Mouse (Mus musculus) ES-Bruce4 (cell line): ENCODE results near the gene Ptar1. TPM values are rescaled to one million over a fixed set of nuclear protein-coding genes. Genes with fewer than 3 reads are reported as not detected.
A peak's percentile ranks its signal among the peaks of the same experiment; 100 is the strongest.
"Not testable (repeated sequence)": the region's sequence is repeated elsewhere in the genome, so short reads cannot be mapped to it uniquely, and the experiment has no call there.

Source experiments
- H3K27ac ChIP-seq: 2 replicates; pipeline ENCODE4 v1.5.1; 2012; ENCODE audit warnings: low read length, inconsistent platforms; ENCODE audit not compliant: insufficient read depth
- H3K27me3 ChIP-seq: 2 replicates; pipeline ENCODE4 v1.6.1; 2012; ENCODE audit warnings: mild to moderate bottlenecking, low read length, inconsistent platforms; ENCODE audit not compliant: control insufficient read depth, poor library complexity, insufficient read depth, severe bottlenecking
- H3K36me3 ChIP-seq: 2 replicates; pipeline ENCODE4 v1.6.1; 2012; ENCODE audit warnings: inconsistent platforms, mild to moderate bottlenecking, low read length, moderate library complexity; ENCODE audit not compliant: control insufficient read depth, poor library complexity, insufficient read depth, severe bottlenecking
- H3K4me1 ChIP-seq: one replicate; pipeline ENCODE4 v1.8.1; 2011; ENCODE audit warnings: low read length; ENCODE audit not compliant: control insufficient read depth, insufficient read depth
- H3K4me3 ChIP-seq: 2 replicates; pipeline ENCODE4 v1.5.1; 2011; ENCODE audit warnings: low read depth, mild to moderate bottlenecking, low read length
- H3K9ac ChIP-seq: 2 replicates; pipeline ENCODE4 v1.6.1; 2012; ENCODE audit warnings: low read depth, mild to moderate bottlenecking, inconsistent platforms; ENCODE audit not compliant: poor library complexity, severe bottlenecking
- H3K9me3 ChIP-seq: replicated peaks from 2 replicates; pipeline ENCODE4 v1.6.1; 2012; ENCODE audit warnings: mild to moderate bottlenecking, low read length, inconsistent platforms; ENCODE audit not compliant: control insufficient read depth, poor library complexity, insufficient read depth, severe bottlenecking
- CTCF ChIP-seq: IDR thresholded peaks from one replicate; pipeline ENCODE4 v1.8.1; 2011; ENCODE audit warnings: low read depth, low read length
- EP300 ChIP-seq: IDR thresholded peaks from 2 replicates; pipeline ENCODE4 v1.6.1; 2011; ENCODE audit warnings: low read depth, low read length; ENCODE audit not compliant: insufficient read depth
- POLR2A ChIP-seq: IDR thresholded peaks from one replicate; pipeline ENCODE4 v1.8.1; 2011; ENCODE audit warnings: low read length; ENCODE audit not compliant: insufficient read depth
- polyA plus RNA-seq: library from polyadenylated mRNA; stranded (reverse); fragments of >200 nt; gene quantifications from 2 replicates; pipeline ENCODE4 v1.2.4, GENCODE M21; 2011; ENCODE audit warnings: low read depth; ENCODE audit not compliant: missing spikeins, insufficient read depth, insufficient read length

Ptar1 gene
- polyA plus RNA-seq, 1 experiment, result 43.9 TPM

DNA sequence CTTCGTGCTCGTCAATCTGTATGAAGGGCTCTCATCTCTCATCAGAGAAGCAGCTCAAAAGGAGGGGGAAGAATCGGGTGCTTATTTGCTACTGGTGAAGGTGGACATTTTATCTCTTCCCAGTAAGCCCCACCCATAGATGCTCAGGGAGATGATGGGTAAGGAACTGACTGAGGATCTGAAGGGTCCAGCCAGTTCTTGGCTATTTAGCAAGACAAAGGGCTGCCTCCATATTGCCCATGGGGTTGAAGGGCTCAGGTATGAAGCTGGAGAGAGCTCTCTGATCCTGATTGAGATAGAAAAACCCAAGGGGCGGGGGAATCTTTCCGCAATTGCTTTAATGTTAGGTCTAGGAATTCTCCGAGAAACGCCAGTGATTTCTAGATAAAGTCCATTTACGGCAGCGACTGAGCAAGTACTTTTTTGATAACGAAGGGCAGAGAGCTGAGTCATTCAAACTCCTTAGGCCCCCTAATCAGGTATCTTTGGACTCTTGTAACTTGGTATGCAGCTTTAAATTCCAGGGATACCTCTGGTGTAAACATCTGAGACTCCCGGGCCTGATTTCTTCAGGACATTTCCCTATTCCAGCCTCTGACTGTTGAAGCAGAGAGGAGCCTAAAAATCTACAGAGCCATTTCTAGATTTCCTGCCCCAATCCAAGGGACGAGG is 29.8 kb upstream of the Ptar1 start:
- peak overlapping the region; percentile 59 for H3K27ac ChIP-seq
- no peaks in the 10 kb centered on the region for H3K9me3 ChIP-seq
- H3K9ac ChIP-seq, result no peak overlapping the region
- TF ChIP-seq POLR2A (no peak), EP300 (no peak), CTCF (no peak)
- H3K27me3 ChIP-seq, result no peaks in the 10 kb centered on the region
- peaks cover 10% of the 10 kb centered on the region for H3K4me1 ChIP-seq
- no peak overlapping the region for H3K4me3 ChIP-seq
- no peaks in the 10 kb centered on the region for H3K36me3 ChIP-seq

DNA sequence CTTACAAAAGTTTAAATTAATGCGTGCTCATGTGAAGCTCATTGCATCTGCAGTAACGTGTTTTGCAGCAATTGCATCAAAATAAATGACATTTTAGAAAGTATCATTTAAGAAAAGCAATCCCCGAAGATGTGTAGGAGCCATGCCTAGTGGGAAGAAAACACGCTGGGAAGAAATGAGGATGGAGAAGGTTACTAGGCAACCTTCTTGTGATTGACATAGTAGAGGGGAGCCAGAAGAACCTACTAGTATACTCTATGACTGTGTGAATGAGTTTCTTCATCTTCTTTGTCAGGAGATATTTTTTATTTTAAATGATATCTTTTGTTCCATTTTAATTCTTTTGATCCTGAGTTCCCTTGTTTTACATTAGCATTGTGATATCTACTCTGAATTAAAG is 28.9 kb upstream of the Ptar1 start:
- TF ChIP-seq POLR2A, result no peak
- TF ChIP-seq CTCF, result no peak
- no peak for TF ChIP-seq EP300
- no peaks in the 10 kb centered on the region for H3K27me3 ChIP-seq
- no peaks in the 10 kb centered on the region for H3K9me3 ChIP-seq
- H3K4me3 ChIP-seq, result no peak overlapping the region
- H3K9ac ChIP-seq, result no peak overlapping the region
- H3K4me1 ChIP-seq, result peaks cover 10% of the 10 kb centered on the region
- H3K27ac ChIP-seq, result no peak overlapping the region
- no peaks in the 10 kb centered on the region for H3K36me3 ChIP-seq

DNA sequence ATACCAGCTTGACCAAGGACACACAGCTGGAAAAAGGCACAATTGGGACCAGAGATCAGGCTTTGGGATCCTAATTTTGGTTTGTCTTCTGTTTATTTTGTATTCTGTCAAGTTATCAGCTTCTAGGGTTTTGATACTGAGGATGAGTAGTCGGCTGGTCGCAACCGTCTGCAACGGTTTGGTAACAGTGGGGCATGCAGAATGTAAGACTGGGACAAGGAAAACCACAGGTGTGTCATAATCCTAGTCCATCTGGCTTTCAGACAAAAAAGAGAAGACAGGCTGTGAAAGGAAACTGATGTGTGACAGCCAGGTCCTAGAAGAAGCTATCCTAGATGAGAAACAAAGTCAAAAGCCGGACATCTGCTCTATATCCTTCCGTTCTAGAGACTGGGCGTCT is 23.1 kb upstream of the Ptar1 start:
- H3K4me1 ChIP-seq, result no peaks in the 10 kb centered on the region
- no peak for TF ChIP-seq EP300
- no peak for TF ChIP-seq CTCF
- no peak for TF ChIP-seq POLR2A
- H3K27ac ChIP-seq, result no peak overlapping the region
- no peaks in the 10 kb centered on the region for H3K9me3 ChIP-seq
- no peaks in the 10 kb centered on the region for H3K27me3 ChIP-seq
- no peaks in the 10 kb centered on the region for H3K36me3 ChIP-seq
- H3K4me3 ChIP-seq, result no peak overlapping the region
- no peak overlapping the region for H3K9ac ChIP-seq

DNA sequence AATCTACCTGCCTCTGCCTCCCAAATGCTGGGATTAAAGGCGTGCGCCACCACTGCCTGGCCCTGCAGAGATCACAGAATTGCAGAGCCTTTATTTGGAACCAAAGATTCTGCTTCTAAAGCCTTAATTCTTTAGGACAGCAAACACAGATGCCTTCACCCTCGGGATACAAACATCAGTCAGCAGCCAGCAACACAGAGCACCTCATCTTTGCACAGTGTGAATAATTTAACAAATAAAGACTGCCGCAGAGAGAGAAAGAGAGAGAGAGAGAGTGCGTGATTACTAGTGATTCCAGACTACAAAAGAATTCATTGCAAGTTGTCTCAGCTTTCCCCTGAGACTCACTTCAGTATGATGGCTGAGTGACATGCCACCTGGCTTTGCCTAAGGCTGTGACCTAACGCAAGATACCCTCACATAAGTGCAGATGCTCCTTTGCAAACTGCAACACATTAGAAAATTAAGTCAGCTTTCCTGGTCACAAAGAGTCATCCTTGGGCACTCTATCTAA is 19.0 kb upstream of the Ptar1 start:
- TF ChIP-seq POLR2A (no peak), EP300 (no peak), CTCF (no peak)
- no peaks in the 10 kb centered on the region for H3K9me3 ChIP-seq

DNA sequence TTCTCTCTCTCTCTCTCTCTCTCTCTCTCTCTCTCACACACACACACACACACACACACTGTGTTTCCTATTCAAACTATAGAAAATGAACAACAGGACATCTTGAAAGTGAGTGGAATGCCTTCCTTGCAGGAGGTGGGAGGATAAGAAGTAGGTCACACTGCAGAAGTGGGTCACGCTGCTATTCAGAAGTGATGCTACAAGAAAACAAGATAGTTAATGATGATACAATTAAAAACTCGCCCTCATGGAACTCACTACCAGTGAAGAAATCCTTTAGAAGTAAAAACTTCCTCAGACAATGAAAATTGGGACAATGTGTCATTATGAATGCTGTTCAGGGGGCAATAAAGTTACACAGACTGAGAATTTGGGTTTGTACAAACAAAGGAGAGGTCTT is 14.2 kb upstream of the Ptar1 start:
- TF ChIP-seq POLR2A (no peak), EP300 (no peak), CTCF (no peak)
- H3K27ac ChIP-seq, result no peak overlapping the region
- H3K4me1 ChIP-seq, result no peaks in the 10 kb centered on the region
- H3K36me3 ChIP-seq, result no peaks in the 10 kb centered on the region
- H3K9me3 ChIP-seq, result no peaks in the 10 kb centered on the region; the same call in 1 of the 2 replicates
- H3K9ac ChIP-seq, result no peak overlapping the region
- H3K27me3 ChIP-seq, result no peaks in the 10 kb centered on the region
- no peak overlapping the region for H3K4me3 ChIP-seq

More for the DNA sequence above, 19.0 kb upstream of the Ptar1 start:
- Histone ChIP-seq H3K4me1 (no peaks in the 10 kb centered on the region), H3K9ac (no peak overlapping the region), H3K36me3 (no peaks in the 10 kb centered on the region), H3K4me3 (no peak overlapping the region), H3K27ac (no peak overlapping the region), H3K27me3 (no peaks in the 10 kb centered on the region)

DNA sequence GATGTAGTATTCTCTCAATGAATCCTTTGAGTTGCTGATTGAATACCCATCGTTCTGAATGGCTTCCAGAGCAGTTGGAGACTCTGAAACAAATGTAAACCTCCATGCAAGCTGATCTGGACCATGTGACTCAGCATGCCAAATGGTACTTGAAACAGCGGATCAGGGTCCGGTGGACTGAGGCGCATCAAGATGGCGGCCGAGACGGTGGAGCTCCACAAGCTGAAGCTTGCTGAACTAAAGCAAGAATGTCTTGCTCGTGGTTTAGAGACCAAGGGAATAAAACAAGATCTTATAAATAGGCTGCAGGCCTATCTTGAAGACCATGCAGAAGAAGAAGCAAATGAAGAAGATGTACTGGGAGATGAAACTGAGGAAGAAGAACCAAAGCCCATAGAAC is 11.6 kb upstream of the Ptar1 start:
- not testable (repeated sequence) for H3K27ac ChIP-seq, H3K27me3 ChIP-seq, H3K4me3 ChIP-seq, H3K9me3 ChIP-seq, H3K9ac ChIP-seq, H3K4me1 ChIP-seq, H3K36me3 ChIP-seq
